ENCODE assay signal across 10 mouse cellular contexts in the genomic region with DNA sequence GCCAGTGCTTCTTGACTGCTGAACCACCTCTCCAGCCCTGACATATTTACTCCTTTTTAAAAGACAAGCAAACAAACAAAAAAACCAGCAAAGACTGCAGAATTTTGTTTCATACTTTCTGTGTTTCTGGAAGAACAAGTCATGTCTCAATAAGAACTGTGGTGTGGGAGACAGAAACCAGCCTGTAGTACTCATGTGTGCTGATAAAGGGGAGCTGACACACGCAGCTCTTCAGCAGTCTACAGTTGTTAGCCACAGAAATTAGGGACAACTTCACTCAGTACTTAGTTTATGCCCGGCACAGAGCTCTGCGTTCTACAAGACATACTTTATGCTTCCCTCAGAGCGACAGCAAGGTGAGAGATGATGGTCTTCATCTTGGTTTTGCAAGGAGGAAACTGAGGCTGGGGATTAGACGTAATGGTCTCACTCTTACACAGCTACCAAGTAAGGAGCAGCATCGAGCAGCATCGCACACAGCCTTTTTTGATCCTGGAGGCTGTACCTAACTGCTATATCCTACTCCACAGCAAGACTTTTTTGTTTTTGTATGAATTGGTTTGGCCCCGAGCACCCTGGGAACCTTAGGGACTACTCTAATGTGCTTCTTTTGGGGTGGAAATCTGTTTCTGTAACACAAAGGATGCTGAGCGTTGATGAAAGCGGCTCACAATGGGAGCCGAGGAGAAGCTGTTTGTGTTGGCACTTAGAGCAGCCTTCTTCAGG.
DNase-seq lines count a peak whose midpoint lies in the region; ATAC-seq lines count a peak whose summit lies in the region.
"Had no signal": no experiment of that assay in that cellular context is flagged by ENCODE, and none has a peak within 500 bp of the region (broad histone marks: within the 10 kb centered on the region; RNA-seq: fewer than 3 reads in every experiment).

No protein-coding gene starts in this region.

- no peak overlapping the region for H3K4me3 ChIP-seq in heart, embryonic 11.5 days (ENCODE audit: low read depth, low read length)
- H3K4me3 ChIP-seq in embryonic facial prominence, embryonic 10.5 days, result no peak overlapping the region
- H3K4me3 ChIP-seq in hindbrain, embryonic 15.5 days, result no peak overlapping the region
- H3K4me3 ChIP-seq in midbrain, embryonic 13.5 days (replicated peaks), result no peak overlapping the region
- H3K4me3 ChIP-seq: left cerebral cortex, adult 2 months had no signal

- no peaks in the 10 kb centered on the region for H3K9me3 ChIP-seq in heart, embryonic 11.5 days (replicated peaks; ENCODE audit: control insufficient read depth, low read length)
- H3K9me3 ChIP-seq in embryonic facial prominence, embryonic 10.5 days, result no peaks in the 10 kb centered on the region
- H3K9me3 ChIP-seq in hindbrain, embryonic 15.5 days, result no peaks in the 10 kb centered on the region
- H3K9me3 ChIP-seq in midbrain, embryonic 13.5 days, result no peaks in the 10 kb centered on the region

- no peaks in the 10 kb centered on the region for H3K27me3 ChIP-seq in heart, embryonic 11.5 days (ENCODE audit: control insufficient read depth, insufficient read depth, low read length)
- peaks cover 10% of the 10 kb centered on the region; the same call in 1 of the 2 replicates for H3K27me3 ChIP-seq in embryonic facial prominence, embryonic 10.5 days (replicated peaks; ENCODE audit: low read depth, poor library complexity, severe bottlenecking)
- no peaks in the 10 kb centered on the region for H3K27me3 ChIP-seq in hindbrain, embryonic 15.5 days
- H3K27me3 ChIP-seq in midbrain, embryonic 13.5 days, result no peaks in the 10 kb centered on the region

- no peak for ATAC-seq in heart, embryonic 11.5 days (replicated peaks; ENCODE audit: insufficient number of reproducible peaks, low FRiP score, low TSS enrichment)
- no peak for ATAC-seq in hindbrain, embryonic 15.5 days (ENCODE audit: low FRiP score, low read depth)
- ATAC-seq in midbrain, embryonic 13.5 days, result no peak

- peak overlapping the region; percentile 39 for H3K4me2 ChIP-seq in heart, embryonic 11.5 days
- H3K4me2 ChIP-seq in hindbrain, embryonic 15.5 days, result peak overlapping the region; percentile 11; the same call in 1 of the 2 replicates
- peak overlapping the region; percentile 7; the same call in 1 of the 2 replicates for H3K4me2 ChIP-seq in midbrain, embryonic 13.5 days (replicated peaks)

- no peak overlapping the region for H3K9ac ChIP-seq in heart, embryonic 11.5 days (ENCODE audit: low read depth, low read length)
- no peak overlapping the region for H3K9ac ChIP-seq in hindbrain, embryonic 15.5 days
- H3K9ac ChIP-seq in midbrain, embryonic 13.5 days (replicated peaks), result no peak overlapping the region

- no peak overlapping the region for H3K27ac ChIP-seq in heart, embryonic 11.5 days (ENCODE audit: low read depth, low read length)
- H3K27ac ChIP-seq in embryonic facial prominence, embryonic 10.5 days (replicated peaks), result peak overlapping the region; percentile 59
- peak overlapping the region; percentile 47 for H3K27ac ChIP-seq in hindbrain, embryonic 15.5 days (replicated peaks)
- H3K27ac ChIP-seq in midbrain, embryonic 13.5 days, result peak overlapping the region; percentile 54
- H3K27ac ChIP-seq: left cerebral cortex, adult 2 months had no signal

- 38% methylated on average over 11 of the region's 11 CpGs for WGBS in heart, embryonic 11.5 days (ENCODE audit: insufficient replicate concordance)
- 46% methylated on average over 11 of the region's 11 CpGs for WGBS in embryonic facial prominence, embryonic 10.5 days
- WGBS in hindbrain, embryonic 15.5 days, result 24% methylated on average over 11 of the region's 11 CpGs
- WGBS in midbrain, embryonic 13.5 days, result 30% methylated on average over 11 of the region's 11 CpGs

- no peak for DNase-seq in heart, postnatal 14 days
- DNase-seq in embryonic facial prominence, embryonic 10.5 days (ENCODE audit: low spot score), result peak; percentile 13
- DNase-seq in thymus, postnatal 25 days, result no peak
- no peak for DNase-seq in spleen, postnatal 36 days (ENCODE audit: low spot score in 2 of 2)
- no peak for DNase-seq in adrenal gland, postnatal 4 days (ENCODE audit: low spot score in 2 of 2)
- DNase-seq: cerebellum, adult 8-10 months had no signal

- no peaks in the 10 kb centered on the region for H3K36me3 ChIP-seq in heart, embryonic 11.5 days (ENCODE audit: control insufficient read depth, insufficient read depth, low read length)
- no peaks in the 10 kb centered on the region for H3K36me3 ChIP-seq in embryonic facial prominence, embryonic 10.5 days (replicated peaks)
- no peaks in the 10 kb centered on the region for H3K36me3 ChIP-seq in hindbrain, embryonic 15.5 days
- H3K36me3 ChIP-seq in midbrain, embryonic 13.5 days, result no peaks in the 10 kb centered on the region

- intact Hi-C loops in heart, postnatal 14 days (cut with DNase I), result no loop called here

- H3K4me1 ChIP-seq in heart, embryonic 11.5 days (ENCODE audit: control insufficient read depth, insufficient read depth, low read length), result peaks cover 24% of the 10 kb centered on the region
- H3K4me1 ChIP-seq in embryonic facial prominence, embryonic 10.5 days, result peaks cover 16% of the 10 kb centered on the region
- H3K4me1 ChIP-seq in hindbrain, embryonic 15.5 days (replicated peaks), result peaks cover 12% of the 10 kb centered on the region
- H3K4me1 ChIP-seq in midbrain, embryonic 13.5 days (replicated peaks), result peaks cover 22% of the 10 kb centered on the region
